Mouse (Mus musculus) stomach, embryonic 16.5 days (tissue): ENCODE results near the gene Phgdh. TPM values are rescaled to one million over a fixed set of nuclear protein-coding genes. Genes with fewer than 3 reads are reported as not detected.

Experiments
- ATAC-seq: fragments of 200-750 bp; cut with Nextera tagmentation; 2 replicates; pipeline ENCODE4 v1.8.0; 2017; ENCODE audit warnings: moderate number of reproducible peaks, moderate TSS enrichment; ENCODE audit not compliant: insufficient read depth, low FRiP score
- H3K27ac ChIP-seq: fragments of 300-500 bp; sonication (generic); 2 replicates; pipeline ENCODE4 v1.5.1; 2014; ENCODE audit warnings: low read length
- H3K27me3 ChIP-seq: fragments of 300-500 bp; sonication (generic); 2 replicates; pipeline ENCODE4 v1.6.1; 2014; ENCODE audit warnings: low read length, control low read depth, mixed read lengths; ENCODE audit not compliant: control insufficient read depth, insufficient read depth
- H3K36me3 ChIP-seq: fragments of 300-500 bp; sonication (generic); 2 replicates; pipeline ENCODE4 v1.6.1; 2014; ENCODE audit warnings: low read length; ENCODE audit not compliant: control insufficient read depth, insufficient read depth
- H3K4me1 ChIP-seq: fragments of 300-500 bp; sonication (generic); 2 replicates; pipeline ENCODE4 v1.6.1; 2014; ENCODE audit warnings: low read length, control low read depth, mixed read lengths; ENCODE audit not compliant: control insufficient read depth, insufficient read depth
- H3K4me2 ChIP-seq: fragments of 300-500 bp; sonication (generic); 2 replicates; pipeline ENCODE4 v1.6.1; 2014; ENCODE audit warnings: low read depth, low read length, mixed read lengths
- H3K4me3 ChIP-seq: fragments of 300-500 bp; sonication (generic); replicated peaks from 2 replicates; pipeline ENCODE4 v1.5.1; 2014; ENCODE audit warnings: mild to moderate bottlenecking, low read length
- H3K9ac ChIP-seq: fragments of 300-500 bp; sonication (generic); 2 replicates; pipeline ENCODE4 v1.6.1; 2014; ENCODE audit warnings: low read length
- H3K9me3 ChIP-seq: fragments of 300-500 bp; sonication (generic); replicated peaks from 2 replicates; pipeline ENCODE4 v1.6.1; 2016; ENCODE audit warnings: low read length, control low read depth; ENCODE audit not compliant: control insufficient read depth
- WGBS: fragments of 180-500 bp; shearing (Covaris S2); extraction: QIAGEN DNeasy Blood & Tissue Kit; methylation state at CpG from one replicate; pipeline ENCODE4 v1.1.7; 2014; 5-methylcytosine and 5-hydroxymethylcytosine counted together
- polyA plus RNA-seq: library from polyadenylated mRNA; unstranded; fragments of >200 nt; fragmentation: Nextera tagmentation; extraction: Ambion mirVana; gene quantifications from 2 replicates; pipeline ENCODE4 v1.2.1, GENCODE M21; 2015

Phgdh gene
- polyA plus RNA-seq, 1 experiment from 2014 or later: 234 TPM

GRCm38 (mm10) chr3:98283205-98283604, 56.6 kb downstream of the Phgdh start:
- peaks cover 13% of the 10 kb centered on the region; the same call in 1 of the 2 replicates for H3K4me1 ChIP-seq
- H3K9me3 ChIP-seq: no peaks in the 10 kb centered on the region
- H3K4me2 ChIP-seq: no peak overlapping the region
- H3K9ac ChIP-seq: no peak overlapping the region
- H3K36me3 ChIP-seq: no peaks in the 10 kb centered on the region
- no peak overlapping the region for H3K27ac ChIP-seq
- WGBS: 84% methylated on average over 5 of the region's 5 CpGs
- H3K4me3 ChIP-seq: no peak overlapping the region
- ATAC-seq: no peak
- H3K27me3 ChIP-seq: no peaks in the 10 kb centered on the region

- no peaks in the 10 kb centered on the region for H3K36me3 ChIP-seq
- 91% methylated on average over 8 of the region's 8 CpGs for WGBS
- ATAC-seq: no peak
- no peaks in the 10 kb centered on the region for H3K27me3 ChIP-seq
- H3K9me3 ChIP-seq: no peaks in the 10 kb centered on the region
- no peak overlapping the region for H3K4me2 ChIP-seq
- no peak overlapping the region for H3K4me3 ChIP-seq
- H3K27ac ChIP-seq: no peak overlapping the region
- H3K9ac ChIP-seq: no peak overlapping the region
- H3K4me1 ChIP-seq: peaks cover 13% of the 10 kb centered on the region; the same call in 1 of the 2 replicates
Measured at GRCm38 (mm10) chr3:98282422-98282821, 57.4 kb downstream of the Phgdh start.

GRCm38 (mm10) chr3:98280933-98281678, 58.7 kb downstream of the Phgdh start:
- WGBS: 23% methylated on average over 12 of the region's 12 CpGs
- H3K9me3 ChIP-seq: no peaks in the 10 kb centered on the region
- H3K36me3 ChIP-seq: no peaks in the 10 kb centered on the region
- peak overlapping the region; percentile 51 for H3K4me2 ChIP-seq
- H3K9ac ChIP-seq: peak overlapping the region; percentile 65
- H3K27me3 ChIP-seq: no peaks in the 10 kb centered on the region
- H3K4me3 ChIP-seq: peak overlapping the region; percentile 41
- H3K27ac ChIP-seq: peak overlapping the region; percentile 69
- ATAC-seq: peak; percentile 68; the same call in 1 of the 2 replicates
- peaks cover 13% of the 10 kb centered on the region; the same call in 1 of the 2 replicates for H3K4me1 ChIP-seq

- ATAC-seq: peak; percentile 85
- Histone ChIP-seq H3K4me2 (peak within 1 kb of the TSS; percentile 51), H3K9ac (peak within 1 kb of the TSS; percentile 65), H3K4me3 (peak within 1 kb of the TSS; percentile 41), H3K27ac (peak within 1 kb of the TSS; percentile 83), H3K4me1 (peaks cover 13% of the 10 kb centered on the region; the same call in 1 of the 2 replicates), H3K9me3 (no peaks in the 10 kb centered on the region), H3K27me3 (no peaks in the 10 kb centered on the region), H3K36me3 (no peaks in the 10 kb centered on the region)
- 44% methylated on average over 14 of the region's 14 CpGs for WGBS
Measured at GRCm38 (mm10) chr3:98280204-98280932, 59.4 kb downstream of the Phgdh start, which contains the start of gene Hmgcs2. Gene Hmgcs2, plus strand, starts transcription at chr3:98280435.

- ATAC-seq: no peak
- Histone ChIP-seq H3K36me3 (no peaks in the 10 kb centered on the region), H3K27me3 (no peaks in the 10 kb centered on the region), H3K27ac (peak overlapping the region; percentile 83), H3K9me3 (no peaks in the 10 kb centered on the region), H3K9ac (0 out of 2 replicates have a peak overlapping the region, but pooled peaks have one; percentile 16), H3K4me3 (no peak overlapping the region), H3K4me1 (peaks cover 13% of the 10 kb centered on the region; the same call in 1 of the 2 replicates), H3K4me2 (peak overlapping the region; percentile 51; the same call in 1 of the 2 replicates)
- WGBS: 47% methylated on average over 4 of the region's 4 CpGs
Measured at GRCm38 (mm10) chr3:98279682-98280081, 60.1 kb downstream of the Phgdh start.

GRCm38 (mm10) chr3:98273623-98274398, 66.0 kb downstream of the Phgdh start:
- Histone ChIP-seq H3K4me1 (peaks cover 7% of the 10 kb centered on the region), H3K9ac (no peak overlapping the region), H3K9me3 (no peaks in the 10 kb centered on the region), H3K4me3 (no peak overlapping the region), H3K4me2 (no peak overlapping the region), H3K27me3 (no peaks in the 10 kb centered on the region), H3K27ac (no peak overlapping the region; the same call in 1 of the 2 replicates), H3K36me3 (no peaks in the 10 kb centered on the region)
- peak; percentile 68; the same call in 1 of the 2 replicates for ATAC-seq
- 59% methylated on average over 11 of the region's 11 CpGs for WGBS

GRCm38 (mm10) chr3:98267249-98267651, 72.5 kb downstream of the Phgdh start:
- no peaks in the 10 kb centered on the region for H3K27me3 ChIP-seq
- 0 out of 2 replicates have a peak overlapping the region, but pooled peaks have one; percentile 16 for H3K9ac ChIP-seq
- peak; percentile 93 for ATAC-seq
- H3K4me1 ChIP-seq: peaks cover 8% of the 10 kb centered on the region
- peak overlapping the region; percentile 24; the same call in 1 of the 2 replicates for H3K4me2 ChIP-seq
- peak overlapping the region; percentile 66 for H3K27ac ChIP-seq
- H3K4me3 ChIP-seq: no peak overlapping the region
- WGBS: 24% methylated on average over 6 of the region's 6 CpGs
- no peaks in the 10 kb centered on the region for H3K36me3 ChIP-seq
- H3K9me3 ChIP-seq: no peaks in the 10 kb centered on the region
